Mouse (Mus musculus) CH12.LX (cell line): Measurements from ENCODE around the gene D11Wsu47e.

Experiments
- CTCF ChIP-seq, 2 experiments: IDR thresholded peaks in 1 of 2; conservative IDR thresholded peaks in 1 of 2; 2 replicates each; pipeline ENCODE4 v1.5.1; 2011 to 2012; ENCODE audit warnings: low read depth in 2 of 2, low read length in 2 of 2, improper control_type of control experiment in 1 of 2, inconsistent platforms in 1 of 2, mild to moderate bottlenecking in 1 of 2, moderate library complexity in 1 of 2
- GABPA ChIP-seq: IDR thresholded peaks from 2 replicates; pipeline ENCODE4 v1.6.1; 2012; ENCODE audit warnings: low read depth, low read length, improper control_type of control experiment, inconsistent platforms; ENCODE audit not compliant: insufficient replicate concordance
- TCF12 ChIP-seq: IDR thresholded peaks from 2 replicates; pipeline ENCODE4 v1.6.1; 2014; ENCODE audit warnings: low read depth, mild to moderate bottlenecking, inconsistent platforms, low read length, improper control_type of control experiment
- ZC3H11A ChIP-seq: IDR thresholded peaks from 2 replicates; pipeline ENCODE4 v1.6.1; 2012; ENCODE audit warnings: low read depth, mild to moderate bottlenecking, inconsistent platforms, low read length, improper control_type of control experiment
- ZMIZ1 ChIP-seq: IDR thresholded peaks from 2 replicates; pipeline ENCODE4 v1.6.1; 2012; ENCODE audit warnings: low read depth, mild to moderate bottlenecking, inconsistent platforms, low read length, improper control_type of control experiment

GRCm38 (mm10) chr11:113680954-113681353, 3.3 kb upstream of the D11Wsu47e start:
- no peak for TF ChIP-seq TCF12
- TF ChIP-seq GABPA, result no peak
- TF ChIP-seq ZMIZ1, result no peak
- TF ChIP-seq CTCF (conservative IDR thresholded peaks at IDR 0.05 in 1 of 2, IDR thresholded peaks at IDR 0.05 in 1 of 2; ENCODE audit: low read depth in 2 of 2, low read length in 2 of 2), result no peak
- no peak for TF ChIP-seq ZC3H11A
